Mouse (Mus musculus) midbrain, embryonic 10.5 days (tissue): ENCODE measurements at regions not wholly inside any gene's neighbourhood (a gene's known extent, or its start where the extent isn't known, plus 50 kb on each side); places are given as distances from the start of the nearest gene placed in this dataset. TPM values are rescaled to one million over a fixed set of nuclear protein-coding genes. Genes with fewer than 3 reads are reported as not detected.

ENCODE experiments used
- DNase-seq: peaks from one replicate; pipeline ENCODE4 v3.0.0-alpha.2; 2017; ENCODE audit warnings: low spot score
- H3K27ac ChIP-seq: fragments of 300-500 bp; sonication (generic); replicated peaks from 2 replicates; pipeline ENCODE4 v1.5.1; 2016; ENCODE audit warnings: mild to moderate bottlenecking
- H3K27me3 ChIP-seq: fragments of 300-500 bp; sonication (generic); 2 replicates; pipeline ENCODE4 v1.6.1; 2016; ENCODE audit warnings: low read depth, mild to moderate bottlenecking; ENCODE audit not compliant: poor library complexity, severe bottlenecking
- H3K36me3 ChIP-seq: fragments of 300-500 bp; sonication (generic); 2 replicates; pipeline ENCODE4 v1.6.1; 2016; ENCODE audit warnings: mild to moderate bottlenecking, moderate library complexity
- H3K4me1 ChIP-seq: fragments of 300-500 bp; sonication (generic); 2 replicates; pipeline ENCODE4 v1.6.1; 2016
- H3K4me3 ChIP-seq: fragments of 300-500 bp; sonication (generic); 2 replicates; pipeline ENCODE4 v1.5.1; 2016; ENCODE audit warnings: mild to moderate bottlenecking, moderate library complexity
- H3K9me3 ChIP-seq: fragments of 300-500 bp; sonication (generic); replicated peaks from 2 replicates; pipeline ENCODE4 v1.6.1; 2016; ENCODE audit warnings: mild to moderate bottlenecking
- WGBS: fragments of 180-500 bp; shearing (Covaris S2); methylation state at CpG from one replicate; pipeline ENCODE4 v1.1.7; 2016; 5-methylcytosine and 5-hydroxymethylcytosine counted together
- microRNA-seq: library from miRNA; unstranded; fragments of <30 nt; microRNA quantifications from one replicate; pipeline ENCODE4, GENCODE M21; 2017

- 60% methylated on average over 2 of the region's 2 CpGs for WGBS
- Histone ChIP-seq H3K27ac (no peak overlapping the region), H3K4me3 (no peak overlapping the region), H3K36me3 (no peaks in the 10 kb centered on the region), H3K9me3 (peaks cover 6% of the 10 kb centered on the region), H3K4me1 (no peaks in the 10 kb centered on the region), H3K27me3 (no peaks in the 10 kb centered on the region)
- DNase-seq: no peak
These were observed 116.8 kb upstream of the Nsun2 start for GRCm38 (mm10) chr13:69416726-69417125.

- Histone ChIP-seq H3K4me1 (no peaks in the 10 kb centered on the region), H3K27me3 (no peaks in the 10 kb centered on the region), H3K4me3 (no peak overlapping the region), H3K27ac (no peak overlapping the region), H3K36me3 (no peaks in the 10 kb centered on the region), H3K9me3 (peaks cover 6% of the 10 kb centered on the region)
- DNase-seq: no peak
- WGBS: 88% methylated on average over 14 of the region's 14 CpGs
These were observed 115.6 kb upstream of the Nsun2 start for GRCm38 (mm10) chr13:69417855-69418478.

GRCm38 (mm10) chr13:69420166-69420565 lies 113.4 kb upstream of the Nsun2 start:
- Histone ChIP-seq H3K4me3 (no peak overlapping the region), H3K27ac (no peak overlapping the region), H3K4me1 (no peaks in the 10 kb centered on the region), H3K9me3 (peaks cover 6% of the 10 kb centered on the region), H3K36me3 (no peaks in the 10 kb centered on the region), H3K27me3 (no peaks in the 10 kb centered on the region)
- DNase-seq: no peak
- 92% methylated on average over 8 of the region's 8 CpGs for WGBS

- no peaks in the 10 kb centered on the region for H3K36me3 ChIP-seq
- peaks cover 6% of the 10 kb centered on the region for H3K9me3 ChIP-seq
- H3K27me3 ChIP-seq: no peaks in the 10 kb centered on the region
- H3K27ac ChIP-seq: no peak overlapping the region
- no peak for DNase-seq
- H3K4me3 ChIP-seq: no peak overlapping the region
- no peaks in the 10 kb centered on the region for H3K4me1 ChIP-seq
These were observed 111.6 kb upstream of the Nsun2 start for GRCm38 (mm10) chr13:69421966-69422365.

GRCm38 (mm10) chr13:69426117-69426516 lies 107.4 kb upstream of the Nsun2 start:
- Histone ChIP-seq H3K4me1 (peaks cover 14% of the 10 kb centered on the region), H3K4me3 (no peak overlapping the region), H3K27me3 (no peaks in the 10 kb centered on the region), H3K27ac (no peak overlapping the region), H3K9me3 (no peaks in the 10 kb centered on the region), H3K36me3 (no peaks in the 10 kb centered on the region)
- WGBS: 76% methylated on average over 6 of the region's 6 CpGs
- DNase-seq: no peak

GRCm38 (mm10) chr13:69429596-69429995 lies 104.0 kb upstream of the Nsun2 start:
- Histone ChIP-seq H3K27me3 (no peaks in the 10 kb centered on the region), H3K36me3 (no peaks in the 10 kb centered on the region), H3K4me1 (peaks cover 15% of the 10 kb centered on the region), H3K27ac (peak overlapping the region; percentile 67), H3K4me3 (no peak overlapping the region), H3K9me3 (no peaks in the 10 kb centered on the region)
- DNase-seq: peak; percentile 26
- WGBS: 51% methylated on average over 5 of the region's 5 CpGs

- Histone ChIP-seq H3K27ac (no peak overlapping the region), H3K4me3 (no peak overlapping the region), H3K4me1 (peaks cover 17% of the 10 kb centered on the region), H3K27me3 (no peaks in the 10 kb centered on the region), H3K36me3 (no peaks in the 10 kb centered on the region), H3K9me3 (no peaks in the 10 kb centered on the region)
- no peak for DNase-seq
- 88% methylated on average over 8 of the region's 8 CpGs for WGBS
These were observed 99.9 kb upstream of the Nsun2 start for GRCm38 (mm10) chr13:69433461-69434323.

GRCm38 (mm10) chr13:69439486-69439885 lies 94.1 kb upstream of the Nsun2 start:
- H3K4me3 ChIP-seq: no peak overlapping the region
- H3K27me3 ChIP-seq: no peaks in the 10 kb centered on the region
- 92% methylated on average over 9 of the region's 9 CpGs for WGBS
- H3K27ac ChIP-seq: no peak overlapping the region
- DNase-seq: no peak
- H3K9me3 ChIP-seq: no peaks in the 10 kb centered on the region
- H3K4me1 ChIP-seq: peaks cover 12% of the 10 kb centered on the region
- H3K36me3 ChIP-seq: no peaks in the 10 kb centered on the region

GRCm38 (mm10) chr13:69441798-69442197 lies 91.7 kb upstream of the Nsun2 start:
- Histone ChIP-seq H3K4me3 (no peak overlapping the region), H3K36me3 (no peaks in the 10 kb centered on the region), H3K9me3 (no peaks in the 10 kb centered on the region), H3K27me3 (no peaks in the 10 kb centered on the region), H3K27ac (no peak overlapping the region), H3K4me1 (peaks cover 9% of the 10 kb centered on the region)
- WGBS: 84% methylated on average over 1 of the region's 1 CpGs
- no peak for DNase-seq

GRCm38 (mm10) chr13:69445611-69446010 lies 87.9 kb upstream of the Nsun2 start:
- no peak for DNase-seq
- H3K4me1 ChIP-seq: peaks cover 9% of the 10 kb centered on the region
- H3K36me3 ChIP-seq: no peaks in the 10 kb centered on the region
- WGBS: 81% methylated on average over 4 of the region's 4 CpGs
- H3K27me3 ChIP-seq: no peaks in the 10 kb centered on the region
- H3K27ac ChIP-seq: no peak overlapping the region
- H3K4me3 ChIP-seq: no peak overlapping the region
- H3K9me3 ChIP-seq: no peaks in the 10 kb centered on the region

Small RNA genes in the stretch of these regions (microRNA-seq; reads per million reads assigned to microRNA genes)
- gene Gm44375: not detected
